Mouse (Mus musculus) hindbrain, embryonic 15.5 days (tissue): ENCODE data around the gene Naga. TPM values are rescaled to one million over a fixed set of nuclear protein-coding genes. Genes with fewer than 3 reads are reported as not detected.
"Not testable (repeated sequence)": the region's sequence is repeated elsewhere in the genome, so short reads cannot be mapped to it uniquely, and the experiment has no call there.

ENCODE experiments used
- ATAC-seq: fragments of 200-750 bp; cut with Nextera tagmentation; 2 replicates; pipeline ENCODE4 v1.8.0; 2017; ENCODE audit warnings: low read depth, moderate number of reproducible peaks, moderate TSS enrichment; ENCODE audit not compliant: low FRiP score
- H3K27ac ChIP-seq: fragments of 300-500 bp; sonication (generic); replicated peaks from 2 replicates; pipeline ENCODE4 v1.5.1; 2015; ENCODE audit warnings: mild to moderate bottlenecking, inconsistent platforms
- H3K27me3 ChIP-seq: fragments of 300-500 bp; sonication (generic); 2 replicates; pipeline ENCODE4 v1.6.1; 2015; ENCODE audit warnings: control low read depth, inconsistent platforms
- H3K36me3 ChIP-seq: fragments of 300-500 bp; sonication (generic); 2 replicates; pipeline ENCODE4 v1.6.1; 2015; ENCODE audit warnings: control low read depth, inconsistent platforms
- H3K4me1 ChIP-seq: fragments of 300-500 bp; sonication (generic); replicated peaks from 2 replicates; pipeline ENCODE4 v1.6.1; 2015; ENCODE audit warnings: control low read depth, inconsistent platforms
- H3K4me2 ChIP-seq: fragments of 300-500 bp; sonication (generic); 2 replicates; pipeline ENCODE4 v1.6.1; 2015; ENCODE audit warnings: moderate library complexity, mild to moderate bottlenecking, inconsistent platforms
- H3K4me3 ChIP-seq: fragments of 300-500 bp; sonication (generic); 2 replicates; pipeline ENCODE4 v1.5.1; 2015; ENCODE audit warnings: mild to moderate bottlenecking, inconsistent platforms
- H3K9ac ChIP-seq: fragments of 300-500 bp; sonication (generic); 2 replicates; pipeline ENCODE4 v1.6.1; 2015; ENCODE audit warnings: inconsistent platforms
- H3K9me3 ChIP-seq: fragments of 300-500 bp; sonication (generic); 2 replicates; pipeline ENCODE4 v1.6.1; 2016; ENCODE audit warnings: control low read depth, inconsistent platforms
- WGBS: fragments of 180-500 bp; shearing (Covaris S2); methylation state at CpG from one replicate; pipeline ENCODE4 v1.1.7; 2015; 5-methylcytosine and 5-hydroxymethylcytosine counted together
- polyA plus RNA-seq: library from polyadenylated mRNA; unstranded; fragments of >200 nt; fragmentation: Nextera tagmentation; extraction: Ambion mirVana; gene quantifications from 2 replicates; pipeline ENCODE4 v1.2.1, GENCODE M21; 2015

Gene Naga
- polyA plus RNA-seq, 1 experiment from 2014 or later: 27.9 TPM

GRCm38 (mm10) chr15:82374437-82374836 is 35.7 kb upstream of the Naga start:
- Histone ChIP-seq H3K9ac (no peak overlapping the region), H3K4me3 (no peak overlapping the region), H3K4me1 (peaks cover 8% of the 10 kb centered on the region; the same call in 1 of the 2 replicates), H3K27ac (no peak overlapping the region), H3K27me3 (no peaks in the 10 kb centered on the region), H3K9me3 (no peaks in the 10 kb centered on the region), H3K4me2 (no peak overlapping the region), H3K36me3 (no peaks in the 10 kb centered on the region)
- ATAC-seq: no peak
- WGBS: 76% methylated on average over 5 of the region's 5 CpGs

DNA sequence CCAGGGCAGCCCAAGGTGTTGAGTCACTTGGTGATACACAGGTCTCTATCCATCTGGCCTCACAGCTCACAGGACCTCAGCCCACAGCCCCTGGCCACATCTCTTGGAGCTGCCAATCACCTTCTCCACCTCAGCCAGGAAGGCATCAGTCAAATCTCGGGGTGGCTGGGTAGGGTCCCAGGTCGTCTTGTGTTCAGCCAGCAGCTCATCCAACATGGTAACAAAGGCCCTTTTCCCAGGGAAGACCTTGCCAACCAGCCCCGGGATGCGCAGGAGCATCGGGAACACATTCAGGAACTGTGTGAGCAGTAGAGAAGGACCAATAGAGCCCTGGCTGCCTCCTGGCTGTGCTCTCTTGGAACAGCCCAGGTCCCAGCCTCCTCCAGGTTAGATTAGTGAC is 34.3 kb upstream of the Naga start:
- Histone ChIP-seq H3K4me3 (no peak overlapping the region), H3K9ac (no peak overlapping the region), H3K4me2 (no peak overlapping the region), H3K9me3 (no peaks in the 10 kb centered on the region), H3K36me3 (no peaks in the 10 kb centered on the region), H3K27me3 (no peaks in the 10 kb centered on the region), H3K4me1 (peaks cover 8% of the 10 kb centered on the region; the same call in 1 of the 2 replicates), H3K27ac (no peak overlapping the region)
- ATAC-seq: no peak
- 85% methylated on average over 5 of the region's 5 CpGs for WGBS

- Histone ChIP-seq H3K9ac (no peak overlapping the region), H3K27ac (no peak overlapping the region), H3K27me3 (no peaks in the 10 kb centered on the region), H3K36me3 (no peaks in the 10 kb centered on the region), H3K4me3 (no peak overlapping the region), H3K4me1 (peaks cover 8% of the 10 kb centered on the region; the same call in 1 of the 2 replicates), H3K4me2 (no peak overlapping the region), H3K9me3 (no peaks in the 10 kb centered on the region)
- no peak for ATAC-seq
- 94% methylated on average over 6 of the region's 6 CpGs for WGBS
Observed at GRCm38 (mm10) chr15:82372446-82372845, 33.7 kb upstream of the Naga start.

- Histone ChIP-seq H3K4me2 (no peak overlapping the region), H3K9ac (no peak overlapping the region), H3K36me3 (no peaks in the 10 kb centered on the region), H3K27me3 (no peaks in the 10 kb centered on the region), H3K9me3 (no peaks in the 10 kb centered on the region), H3K27ac (no peak overlapping the region), H3K4me3 (no peak overlapping the region), H3K4me1 (no peaks in the 10 kb centered on the region)
- no peak for ATAC-seq
- 81% methylated on average over 1 of the region's 1 CpGs for WGBS
Observed at GRCm38 (mm10) chr15:82368851-82369250, 30.1 kb upstream of the Naga start.

GRCm38 (mm10) chr15:82368146-82368545 is 29.4 kb upstream of the Naga start:
- Histone ChIP-seq H3K9ac (no peak overlapping the region), H3K9me3 (no peaks in the 10 kb centered on the region), H3K27me3 (no peaks in the 10 kb centered on the region), H3K4me3 (no peak overlapping the region), H3K4me1 (no peaks in the 10 kb centered on the region), H3K36me3 (no peaks in the 10 kb centered on the region), H3K27ac (no peak overlapping the region), H3K4me2 (no peak overlapping the region)
- ATAC-seq: no peak
- WGBS: 93% methylated on average over 4 of the region's 4 CpGs

- not testable (repeated sequence) for H3K4me3 ChIP-seq, H3K4me1 ChIP-seq, H3K9ac ChIP-seq, H3K27ac ChIP-seq, H3K9me3 ChIP-seq, ATAC-seq, H3K36me3 ChIP-seq, H3K4me2 ChIP-seq, H3K27me3 ChIP-seq
- WGBS: 21% methylated on average over 7 of the region's 9 CpGs
Observed at GRCm38 (mm10) chr15:82364561-82364960, 25.8 kb upstream of the Naga start.

GRCm38 (mm10) chr15:82363801-82364200 is 25.1 kb upstream of the Naga start:
- not testable (repeated sequence) for H3K36me3 ChIP-seq, H3K4me1 ChIP-seq, H3K9ac ChIP-seq, ATAC-seq, H3K9me3 ChIP-seq, H3K4me3 ChIP-seq, H3K4me2 ChIP-seq, H3K27ac ChIP-seq, H3K27me3 ChIP-seq
- 83% methylated on average over 8 of the region's 12 CpGs for WGBS

- 89% methylated on average over 4 of the region's 4 CpGs for WGBS
- Histone ChIP-seq H3K9me3 (no peaks in the 10 kb centered on the region), H3K27me3 (no peaks in the 10 kb centered on the region)
Observed at GRCm38 (mm10) chr15:82362234-82362633, 23.5 kb upstream of the Naga start.

DNA sequence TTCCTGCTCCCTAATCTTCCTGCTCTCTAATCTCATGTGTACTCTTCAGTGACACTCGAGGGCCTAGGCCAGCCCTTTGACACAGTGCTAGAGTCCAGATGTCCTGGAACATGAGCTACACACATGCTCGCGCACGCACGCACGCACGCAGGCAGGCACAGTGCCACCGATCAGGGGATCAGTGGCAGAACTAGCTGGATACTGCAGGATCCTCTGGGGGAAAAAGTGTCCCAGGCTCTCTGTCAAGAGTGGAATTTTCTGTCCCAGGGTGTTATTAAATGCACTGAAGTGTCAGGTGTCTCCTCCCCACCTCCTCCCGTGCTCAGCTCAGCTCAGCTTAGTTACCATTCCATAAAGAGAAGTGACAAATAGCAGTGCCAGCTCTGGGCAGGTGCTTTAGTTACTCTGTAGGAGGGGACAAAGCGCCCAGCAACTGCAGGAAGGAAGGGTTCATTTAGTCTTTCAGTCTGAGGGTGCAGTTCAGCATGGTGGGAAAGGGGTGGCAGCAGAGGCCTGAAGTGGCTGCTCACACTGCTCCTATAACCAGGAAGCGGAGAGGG is 22.8 kb upstream of the Naga start:
- no peak overlapping the region for H3K4me2 ChIP-seq
- ATAC-seq: no peak
- H3K27ac ChIP-seq: no peak overlapping the region
- H3K9ac ChIP-seq: no peak overlapping the region
- WGBS: 81% methylated on average over 11 of the region's 11 CpGs
- no peak overlapping the region for H3K4me3 ChIP-seq
- no peaks in the 10 kb centered on the region for H3K9me3 ChIP-seq
- no peaks in the 10 kb centered on the region for H3K36me3 ChIP-seq
- no peaks in the 10 kb centered on the region for H3K4me1 ChIP-seq
- no peaks in the 10 kb centered on the region for H3K27me3 ChIP-seq

More at GRCm38 (mm10) chr15:82362234-82362633, 23.5 kb upstream of the Naga start:
- Histone ChIP-seq H3K4me3 (no peak overlapping the region), H3K4me1 (no peaks in the 10 kb centered on the region), H3K4me2 (no peak overlapping the region), H3K27ac (no peak overlapping the region), H3K9ac (no peak overlapping the region), H3K36me3 (no peaks in the 10 kb centered on the region)
- no peak for ATAC-seq

GRCm38 (mm10) chr15:82358431-82359260 is 19.9 kb upstream of the Naga start:
- H3K4me2 ChIP-seq: 0 out of 2 replicates have a peak overlapping the region, but pooled peaks have one; percentile 4
- ATAC-seq: no peak
- no peak overlapping the region for H3K9ac ChIP-seq
- peaks cover 5% of the 10 kb centered on the region for H3K4me1 ChIP-seq
- no peaks in the 10 kb centered on the region for H3K36me3 ChIP-seq
- H3K27ac ChIP-seq: no peak overlapping the region
- no peak overlapping the region for H3K4me3 ChIP-seq
- 66% methylated on average over 22 of the region's 22 CpGs for WGBS
- no peaks in the 10 kb centered on the region for H3K27me3 ChIP-seq
- H3K9me3 ChIP-seq: no peaks in the 10 kb centered on the region

DNA sequence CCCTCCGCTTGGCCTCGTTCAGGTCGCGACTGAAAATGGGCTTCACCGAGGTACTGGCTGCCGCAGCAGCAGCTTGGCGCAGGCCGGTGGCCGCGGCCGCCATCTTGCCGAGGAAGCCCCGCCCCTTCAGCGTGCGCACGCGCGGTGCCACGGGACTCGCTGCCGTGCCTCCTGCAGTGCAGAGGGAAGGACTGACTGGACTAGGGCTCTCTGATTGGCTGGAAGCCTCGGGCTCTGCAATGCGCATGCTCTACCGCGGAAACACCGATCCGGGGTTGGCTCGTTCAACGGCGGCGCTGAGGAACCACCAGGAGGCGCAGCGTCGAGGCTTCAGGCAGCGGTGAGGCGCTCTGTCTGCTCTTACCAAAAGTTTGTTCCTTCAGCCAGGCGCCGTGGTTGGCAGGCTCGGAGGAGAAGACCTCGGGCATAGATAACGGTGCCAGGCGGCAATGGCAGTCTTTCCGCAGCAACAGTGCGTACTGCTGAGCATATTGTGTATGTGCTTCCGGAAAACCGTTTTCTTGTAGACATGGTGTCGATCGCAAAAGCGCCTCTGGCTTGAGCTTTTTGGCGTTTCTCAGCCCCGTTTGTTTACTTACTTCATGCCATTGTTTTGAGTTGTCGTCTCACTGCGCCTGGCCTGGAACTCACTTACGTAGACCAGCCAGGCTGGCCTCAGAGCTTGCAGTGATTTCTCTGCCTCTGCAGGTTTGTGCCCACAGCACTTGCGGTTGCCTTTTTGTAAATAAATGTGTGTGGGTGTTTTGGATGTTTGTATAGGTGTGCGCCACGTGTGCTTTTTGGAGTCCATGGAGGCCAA is 15.6 kb upstream of the Naga start, which contains the start of gene Ndufa6:
Gene Ndufa6 (minus strand): TSS at position 197 of the 820 bp plus-strand sequence.
- Histone ChIP-seq H3K4me2 (peak within 1 kb of the TSS; percentile 71), H3K4me3 (peak within 1 kb of the TSS; percentile 63), H3K36me3 (peaks cover 12% of the 10 kb centered on the region), H3K27me3 (no peaks in the 10 kb centered on the region), H3K9ac (peak within 1 kb of the TSS; percentile 84), H3K9me3 (no peaks in the 10 kb centered on the region), H3K27ac (peak within 1 kb of the TSS; percentile 85), H3K4me1 (peaks cover 25% of the 10 kb centered on the region)
- WGBS: 2% methylated on average over 57 of the region's 57 CpGs
- peak; percentile 98 for ATAC-seq

- Histone ChIP-seq H3K27ac (peak overlapping the region; percentile 85), H3K4me2 (peak overlapping the region; percentile 71), H3K4me1 (peaks cover 25% of the 10 kb centered on the region), H3K9me3 (no peaks in the 10 kb centered on the region), H3K27me3 (no peaks in the 10 kb centered on the region), H3K36me3 (peaks cover 18% of the 10 kb centered on the region), H3K4me3 (peak overlapping the region; percentile 63), H3K9ac (peak overlapping the region; percentile 84)
- no peak; the same call in 1 of the 2 replicates for ATAC-seq
- under 1% methylated on average over 23 of the region's 23 CpGs for WGBS
Observed at GRCm38 (mm10) chr15:82353745-82354113, 15.0 kb upstream of the Naga start.
